Mouse (Mus musculus) cerebellum, adult 9-10 months (tissue): ENCODE measurements at regions not wholly inside any gene's neighbourhood (a gene's known extent, or its start where the extent isn't known, plus 50 kb on each side); places are given as distances from the start of the nearest gene placed in this dataset.

Source experiments
- DNase-seq: peaks from one replicate; pipeline ENCODE4 v3.0.0; 2022

GRCm38 (mm10) chrX:56276348-56276747 lies 63.7 kb upstream of the Gm773 start:
- no peak for DNase-seq

GRCm38 (mm10) chrX:56274170-56274569 lies 61.5 kb upstream of the Gm773 start:
- DNase-seq, result peak; percentile 4

- DNase-seq, result no peak
These were observed 57.0 kb upstream of the Gm773 start for GRCm38 (mm10) chrX:56269706-56270105.
